Mouse (Mus musculus): ENCODE results near the gene Cdr2l. TPM values are rescaled to one million over a fixed set of nuclear protein-coding genes. Genes with fewer than 3 reads are reported as not detected.
"Not testable (repeated sequence)": the region's sequence is repeated elsewhere in the genome, so short reads cannot be mapped to it uniquely, and the experiment has no call there.

Cdr2l gene
- total and polyA plus RNA-seq, 2 experiments from 2014 or later = 18.8 to 70.8 TPM

DNA sequence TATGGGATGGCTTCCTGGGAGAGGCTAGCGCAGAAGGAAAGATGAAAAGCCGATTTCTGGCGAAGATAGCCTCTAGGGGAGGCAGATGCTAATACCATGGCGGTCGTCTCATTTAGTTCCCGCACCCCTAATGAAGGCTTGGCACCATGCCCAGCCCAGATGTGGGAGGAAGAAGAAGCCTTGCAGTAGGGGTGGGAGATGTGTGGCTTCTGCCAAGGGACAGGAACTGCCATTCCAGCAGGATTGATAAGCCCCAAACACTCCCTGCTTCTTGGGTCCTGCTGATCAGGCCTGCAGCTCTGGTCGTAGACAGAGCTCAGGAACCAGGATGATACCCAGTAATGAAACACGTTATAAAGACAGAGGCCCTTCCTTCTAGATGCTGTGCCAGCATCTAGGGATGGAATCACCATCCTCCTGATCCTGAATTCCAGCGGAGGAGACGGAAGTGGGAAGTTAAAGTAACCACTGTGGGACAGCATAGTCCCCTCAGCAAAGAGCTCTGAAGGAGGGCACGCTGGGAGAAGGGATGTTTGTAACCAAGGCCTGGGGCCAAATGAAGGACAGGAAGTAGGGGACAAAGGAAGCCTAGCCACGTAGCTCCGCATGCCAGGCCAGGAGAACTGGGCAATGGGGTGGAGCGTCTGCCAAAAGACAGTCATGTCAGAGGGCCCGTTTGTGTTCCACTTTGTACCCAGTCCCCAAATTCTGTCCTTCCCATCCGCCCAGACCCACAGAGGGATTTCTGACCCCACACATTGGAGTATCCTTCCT lies 2.2 kb downstream of the Cdr2l start:
- Histone ChIP-seq H3K4me2 (ENCODE audit: low read depth, low read length) (peak overlapping the region; percentile 81), H3K9me3 (ENCODE audit: low read length) (no peaks in the 10 kb centered on the region), H3K4me1 (ENCODE audit: insufficient read depth, low read length) (peaks cover 19% of the 10 kb centered on the region), H3K27me3 (ENCODE audit: insufficient read depth, low read length) (no peaks in the 10 kb centered on the region), H3K4me3 (ENCODE audit: low read length) (peak overlapping the region; percentile 96), H3K9ac (replicated peaks; ENCODE audit: low read length) (peak overlapping the region; percentile 95; the same call in 1 of the 2 replicates), H3K27ac (peak overlapping the region; percentile 94), H3K36me3 (ENCODE audit: insufficient read depth, low read length) (no peaks in the 10 kb centered on the region)
- 24% methylated on average over 16 of the region's 16 CpGs for WGBS
- peak; percentile 17; the same call in 1 of the 2 replicates for TF ChIP-seq CTCF (IDR thresholded peaks at IDR 0.05; ENCODE audit: low read depth)
- DNase-seq (ENCODE audit: low spot score) (peak; percentile 74), ATAC-seq (no peak)

DNA sequence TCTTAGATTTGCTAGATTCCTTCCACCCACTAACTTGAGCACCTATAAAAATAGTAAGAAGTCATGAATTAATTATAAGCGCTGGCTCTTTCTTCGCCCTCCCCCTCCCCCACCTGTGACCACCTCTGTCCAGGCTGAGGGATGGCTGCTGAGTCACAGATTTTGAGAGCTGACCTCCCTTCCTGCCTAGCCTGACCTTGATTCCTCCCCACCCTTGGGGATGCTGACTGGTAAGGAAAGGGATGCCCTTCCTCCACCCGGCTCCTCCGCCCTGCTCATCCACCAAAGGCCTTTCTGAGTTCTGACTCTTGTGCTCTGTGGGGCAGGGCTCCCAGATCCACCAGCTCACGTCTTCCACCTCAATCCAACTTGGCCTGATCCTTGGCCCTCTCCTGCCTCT lies 2.9 kb downstream of the Cdr2l start:
- WGBS = 75% methylated on average over 5 of the region's 5 CpGs
- peak overlapping the region; percentile 95; the same call in 1 of the 2 replicates for H3K9ac ChIP-seq (replicated peaks; ENCODE audit: low read length)
- no peaks in the 10 kb centered on the region for H3K9me3 ChIP-seq (ENCODE audit: low read length)
- H3K4me1 ChIP-seq (ENCODE audit: insufficient read depth, low read length) = peaks cover 19% of the 10 kb centered on the region
- no peaks in the 10 kb centered on the region for H3K27me3 ChIP-seq (ENCODE audit: insufficient read depth, low read length)
- DNase-seq (ENCODE audit: low spot score) = no peak
- H3K36me3 ChIP-seq (ENCODE audit: insufficient read depth, low read length) = no peaks in the 10 kb centered on the region
- H3K4me2 ChIP-seq (ENCODE audit: low read depth, low read length) = peak overlapping the region; percentile 81
- ATAC-seq = no peak
- TF ChIP-seq CTCF (IDR thresholded peaks at IDR 0.05; ENCODE audit: low read depth) = no peak
- peak overlapping the region; percentile 94; the same call in 1 of the 2 replicates for H3K27ac ChIP-seq
- no peak overlapping the region for H3K4me3 ChIP-seq (ENCODE audit: low read length)

DNA sequence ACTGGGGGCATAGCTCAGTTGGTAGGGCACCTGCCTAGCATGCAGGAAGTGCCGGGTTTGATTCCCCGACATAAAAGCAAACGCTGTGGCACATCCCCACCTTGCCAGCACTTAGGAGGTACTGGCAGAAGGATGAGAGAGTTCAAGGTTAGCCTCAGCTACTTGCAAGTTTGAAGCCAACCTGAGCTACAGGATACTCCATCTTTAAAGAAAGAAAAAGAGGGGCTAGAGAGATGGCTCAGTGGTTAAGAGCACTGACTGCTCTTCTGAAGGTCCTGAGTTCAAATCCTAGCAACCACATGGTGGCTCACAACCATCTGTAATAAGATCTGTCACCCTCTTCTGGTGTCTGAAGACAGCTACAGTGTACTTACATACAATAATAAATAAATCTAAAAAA lies 5.1 kb downstream of the Cdr2l start:
- H3K9me3 ChIP-seq (ENCODE audit: low read length); H3K4me2 ChIP-seq (ENCODE audit: low read depth, low read length); H3K36me3 ChIP-seq (ENCODE audit: insufficient read depth, low read length); H3K4me3 ChIP-seq (ENCODE audit: low read length); H3K27me3 ChIP-seq (ENCODE audit: insufficient read depth, low read length); DNase-seq (ENCODE audit: low spot score); H3K27ac ChIP-seq; H3K9ac ChIP-seq (replicated peaks; ENCODE audit: low read length); ATAC-seq: not testable (repeated sequence)
- H3K4me1 ChIP-seq (ENCODE audit: insufficient read depth, low read length) = peaks cover 19% of the 10 kb centered on the region
- 94% methylated on average over 3 of the region's 3 CpGs for WGBS

DNA sequence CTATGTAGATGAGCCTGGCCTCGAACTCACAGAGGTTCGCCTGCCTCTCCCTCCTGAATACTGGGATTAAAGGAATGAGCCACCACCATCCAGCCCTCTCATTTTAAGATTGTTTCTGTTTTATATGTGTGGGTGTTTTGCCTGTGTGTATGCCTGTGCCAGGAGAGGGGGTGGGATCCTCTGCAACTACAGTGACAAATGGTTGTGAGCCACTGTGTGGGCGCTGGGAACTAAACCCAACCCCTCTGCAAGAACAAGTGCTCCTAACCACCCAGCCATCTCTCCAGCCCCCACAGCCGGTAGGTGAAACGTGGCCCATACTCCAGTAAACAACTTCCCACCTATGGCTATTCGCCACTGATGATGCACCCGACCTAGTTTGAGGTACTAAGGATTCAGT lies 9.6 kb downstream of the Cdr2l start:
- H3K36me3 ChIP-seq (ENCODE audit: insufficient read depth, low read length) = peaks cover 37% of the 10 kb centered on the region
- no peak for TF ChIP-seq CTCF (IDR thresholded peaks at IDR 0.05; ENCODE audit: low read depth)
- H3K27ac ChIP-seq = no peak overlapping the region
- no peaks in the 10 kb centered on the region for H3K4me1 ChIP-seq (ENCODE audit: insufficient read depth, low read length)
- WGBS = 90% methylated on average over 7 of the region's 7 CpGs
- no peak overlapping the region for H3K4me3 ChIP-seq (ENCODE audit: low read length)
- ATAC-seq = no peak
- no peak for DNase-seq (ENCODE audit: low spot score)
- H3K9ac ChIP-seq (replicated peaks; ENCODE audit: low read length) = no peak overlapping the region
- H3K9me3 ChIP-seq (ENCODE audit: low read length) = no peaks in the 10 kb centered on the region
- no peak overlapping the region for H3K4me2 ChIP-seq (ENCODE audit: low read depth, low read length)
- no peaks in the 10 kb centered on the region for H3K27me3 ChIP-seq (ENCODE audit: insufficient read depth, low read length)

DNA sequence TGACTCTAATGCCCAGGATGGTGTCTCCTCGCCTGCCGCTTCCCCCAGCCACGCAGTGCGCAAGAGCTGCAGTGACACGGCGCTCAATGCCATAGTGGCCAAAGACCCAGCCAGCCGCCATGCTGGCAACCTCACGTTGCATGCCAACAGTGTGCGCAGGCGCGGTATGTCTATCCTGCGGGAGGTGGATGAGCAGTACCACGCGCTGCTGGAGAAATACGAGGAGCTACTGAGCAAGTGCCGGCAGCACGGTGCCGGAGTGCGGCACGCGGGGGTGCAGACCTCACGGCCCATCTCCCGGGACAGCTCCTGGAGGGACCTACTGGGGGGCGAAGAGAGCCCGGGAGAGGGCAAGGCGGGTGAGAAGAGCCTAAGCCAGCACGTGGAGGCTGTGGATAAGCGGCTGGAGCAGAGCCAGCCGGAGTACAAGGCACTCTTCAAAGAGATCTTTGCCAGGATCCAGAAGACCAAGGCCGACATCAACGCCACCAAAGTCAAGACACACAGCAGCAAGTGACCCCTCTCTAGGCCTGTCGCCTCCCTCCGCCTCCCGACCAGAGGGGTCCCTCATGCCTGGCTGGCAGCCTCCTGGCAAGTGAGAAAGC lies 12.1 kb downstream of the Cdr2l start:
- no peaks in the 10 kb centered on the region for H3K4me1 ChIP-seq (ENCODE audit: insufficient read depth, low read length)
- H3K4me3 ChIP-seq (ENCODE audit: low read length) = no peak overlapping the region
- WGBS = 62% methylated on average over 34 of the region's 34 CpGs
- DNase-seq (ENCODE audit: low spot score) (peak; percentile 50), ATAC-seq (peak; percentile 39; the same call in 1 of the 2 replicates)
- H3K9me3 ChIP-seq (ENCODE audit: low read length) = no peaks in the 10 kb centered on the region
- H3K4me2 ChIP-seq (ENCODE audit: low read depth, low read length) = no peak overlapping the region
- no peak for TF ChIP-seq CTCF (IDR thresholded peaks at IDR 0.05; ENCODE audit: low read depth)
- no peak overlapping the region for H3K9ac ChIP-seq (replicated peaks; ENCODE audit: low read length)
- H3K27me3 ChIP-seq (ENCODE audit: insufficient read depth, low read length) = no peaks in the 10 kb centered on the region
- H3K27ac ChIP-seq = no peak overlapping the region
- peaks cover 37% of the 10 kb centered on the region for H3K36me3 ChIP-seq (ENCODE audit: insufficient read depth, low read length)

DNA sequence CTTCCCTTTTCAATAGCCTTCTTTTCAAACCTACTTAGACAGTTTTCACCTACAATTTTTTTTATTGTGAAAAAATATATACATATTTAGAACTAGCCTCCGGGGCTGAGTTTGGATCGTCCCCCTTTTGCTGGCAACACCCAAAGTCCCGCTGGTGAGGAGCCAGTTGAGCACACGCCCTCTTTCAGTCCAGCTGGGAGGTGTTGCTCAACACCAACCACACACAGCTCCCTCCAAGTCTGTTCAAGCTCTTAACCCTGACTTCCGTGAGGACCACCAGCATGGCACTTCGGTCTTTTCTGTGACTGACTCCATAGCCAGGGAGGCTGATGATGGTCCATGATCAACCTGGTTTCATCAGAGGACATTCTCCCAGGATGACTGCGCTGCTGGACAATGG lies 16.4 kb downstream of the Cdr2l start:
- TF ChIP-seq CTCF (IDR thresholded peaks at IDR 0.05; ENCODE audit: low read depth) = no peak
- ATAC-seq (no peak), DNase-seq (ENCODE audit: low spot score) (no peak)
- 80% methylated on average over 7 of the region's 7 CpGs for WGBS
- Histone ChIP-seq H3K36me3 (ENCODE audit: insufficient read depth, low read length) (peaks cover 23% of the 10 kb centered on the region), H3K27me3 (ENCODE audit: insufficient read depth, low read length) (no peaks in the 10 kb centered on the region), H3K4me2 (ENCODE audit: low read depth, low read length) (no peak overlapping the region), H3K9ac (replicated peaks; ENCODE audit: low read length) (no peak overlapping the region), H3K9me3 (ENCODE audit: low read length) (no peaks in the 10 kb centered on the region), H3K27ac (no peak overlapping the region), H3K4me3 (ENCODE audit: low read length) (no peak overlapping the region), H3K4me1 (ENCODE audit: insufficient read depth, low read length) (no peaks in the 10 kb centered on the region)

DNA sequence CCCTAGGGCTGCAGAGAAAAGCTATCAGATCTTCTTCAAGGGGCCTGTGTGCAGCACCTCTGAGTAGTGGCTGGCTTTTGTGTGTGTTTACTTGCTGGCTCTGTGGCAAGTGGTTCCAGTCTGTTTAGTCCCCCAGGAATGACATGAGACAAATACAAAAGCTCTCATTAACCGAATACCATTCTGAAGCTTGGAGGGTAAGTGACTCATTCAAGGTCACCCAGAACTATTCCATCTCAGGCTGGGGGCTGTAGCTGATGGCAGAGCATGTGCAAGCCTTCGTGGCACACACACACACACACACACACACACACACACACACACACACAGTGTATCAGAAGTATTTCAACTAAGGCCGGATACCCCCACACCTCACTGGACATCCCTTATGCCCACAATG lies 18.4 kb downstream of the Cdr2l start:
- H3K9me3 ChIP-seq (ENCODE audit: low read length) = no peaks in the 10 kb centered on the region
- 63% methylated on average over 3 of the region's 3 CpGs for whole genome bisulfite sequencing
- DNase-seq (ENCODE audit: low spot score) (no peak), ATAC-seq (no peak)
- peak overlapping the region; percentile 52 for H3K27ac ChIP-seq
- no peak overlapping the region for H3K4me3 ChIP-seq (ENCODE audit: low read length)
- peaks cover 9% of the 10 kb centered on the region for H3K36me3 ChIP-seq (ENCODE audit: insufficient read depth, low read length)
- no peak for TF ChIP-seq CTCF (IDR thresholded peaks at IDR 0.05; ENCODE audit: low read depth)
- H3K4me2 ChIP-seq (ENCODE audit: low read depth, low read length) = no peak overlapping the region
- no peaks in the 10 kb centered on the region for H3K27me3 ChIP-seq (ENCODE audit: insufficient read depth, low read length)
- H3K9ac ChIP-seq (replicated peaks; ENCODE audit: low read length) = no peak overlapping the region
- H3K4me1 ChIP-seq (ENCODE audit: insufficient read depth, low read length) = peaks cover 10% of the 10 kb centered on the region; the same call in 1 of the 2 replicates
